Comparison of ENCODE assay signal across 15 mouse cellular contexts in genomic region chr2:34956941-34957340, GRCm38 (mm10).
"Had no signal": no experiment of that assay in that cellular context is flagged by ENCODE, and none has a peak within 500 bp of the region (broad histone marks: within the 10 kb centered on the region; RNA-seq: fewer than 3 reads in every experiment).

No protein-coding gene starts in this region.

- ATAC-seq: intestine, postnatal 0 days; midbrain, embryonic 13.5 days; midbrain, embryonic 16.5 days had no signal

- DNase-seq: kidney, adult 2 months; kidney, postnatal 10 days; kidney, postnatal 36 days; liver, embryonic 13.5 days; lung, adult 2 months; lung, postnatal 14 days; lung, postnatal 4 days; retina, postnatal 1 day; right cerebral cortex, postnatal 25 days; spleen, adult 18-20 months; thymus, adult 18-20 months; thymus, postnatal 36 days had no signal
